In the genomic region with DNA sequence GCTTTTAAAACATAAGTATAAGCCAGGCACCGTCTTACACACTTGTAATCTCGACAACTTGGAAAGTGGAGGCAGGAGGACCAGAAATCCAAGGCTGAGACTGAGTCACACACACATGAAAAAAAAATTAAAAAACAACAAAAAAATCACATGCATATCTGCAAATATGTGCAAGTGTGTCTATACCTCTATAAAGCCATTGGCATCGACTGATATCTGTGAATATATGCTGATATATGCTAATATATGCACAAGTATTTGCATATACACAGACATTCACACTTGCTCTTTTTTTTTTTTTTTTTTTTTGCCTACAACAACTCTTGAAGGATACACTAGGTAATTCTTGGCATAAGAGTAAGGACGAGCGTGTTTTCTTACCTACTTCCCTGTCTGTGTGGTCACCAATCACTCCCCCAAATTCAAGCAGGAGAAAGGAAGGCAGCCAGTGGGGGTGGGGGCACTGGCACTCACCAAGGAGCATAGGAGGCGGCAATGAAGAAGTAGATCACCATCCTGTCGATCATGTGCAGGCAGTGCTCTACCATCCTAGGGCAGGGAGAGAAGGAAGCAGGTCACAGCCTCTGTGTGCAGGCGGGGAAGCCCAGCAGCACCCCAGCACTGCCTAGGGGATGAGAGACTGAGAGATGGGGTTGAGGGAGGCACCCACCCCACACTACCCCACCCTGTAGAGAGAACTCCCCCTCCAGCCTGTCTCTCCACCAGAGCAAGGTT, we compare ENCODE assay signal across 25 mouse cellular contexts. TPM values are rescaled to one million over a fixed set of nuclear protein-coding genes. Genes with fewer than 3 reads are reported as not detected.
DNase-seq lines count a peak whose midpoint lies in the region; ATAC-seq and TF ChIP-seq lines count a peak whose summit lies in the region.
"Had no signal": no experiment of that assay in that cellular context is flagged by ENCODE, and none has a peak within 500 bp of the region (broad histone marks: within the 10 kb centered on the region; RNA-seq: fewer than 3 reads in every experiment).

No protein-coding gene starts in this region.

- no peak for TF ChIP-seq CTCF in MEL (IDR thresholded peaks at IDR 0.05 in 2 of 3, conservative IDR thresholded peaks at IDR 0.05 in 1 of 3; ENCODE audit: control insufficient read depth in 1 of 3, insufficient read depth in 1 of 3, low read depth in 2 of 3, low read length in 3 of 3, poor library complexity in 1 of 3, severe bottlenecking in 1 of 3)

- TF ChIP-seq RAD21 in MEL (IDR thresholded peaks at IDR 0.05; ENCODE audit: low read depth, low read length), result no peak

- peak overlapping the region; percentile 56; the same call in 1 of the 2 replicates for H3K27ac ChIP-seq in forebrain, embryonic 12.5 days
- no peak overlapping the region for H3K27ac ChIP-seq in forebrain, embryonic 11.5 days (ENCODE audit: low read depth, low read length)
- no peak overlapping the region for H3K27ac ChIP-seq in hindbrain, embryonic 12.5 days
- no peak overlapping the region; the same call in 1 of the 2 replicates for H3K27ac ChIP-seq in hindbrain, embryonic 13.5 days
- no peak overlapping the region for H3K27ac ChIP-seq in MEL (ENCODE audit: control insufficient read depth, low read depth, low read length)
- peak overlapping the region; percentile 70 for H3K27ac ChIP-seq in forebrain, embryonic 15.5 days (replicated peaks)
- H3K27ac ChIP-seq: heart, embryonic 15.5 days; hindbrain, embryonic 10.5 days; hindbrain, embryonic 15.5 days had no signal

- H3K9ac ChIP-seq in forebrain, embryonic 12.5 days, result no peak overlapping the region
- no peak overlapping the region for H3K9ac ChIP-seq in forebrain, embryonic 11.5 days (ENCODE audit: low read length)
- H3K9ac ChIP-seq in hindbrain, embryonic 12.5 days, result peak overlapping the region; percentile 20; the same call in 1 of the 2 replicates
- H3K9ac ChIP-seq in hindbrain, embryonic 13.5 days, result no peak overlapping the region
- no peak overlapping the region for H3K9ac ChIP-seq in MEL (ENCODE audit: control insufficient read depth, low read depth, low read length, poor library complexity, severe bottlenecking)
- no peak overlapping the region for H3K9ac ChIP-seq in forebrain, embryonic 15.5 days (replicated peaks)
- H3K9ac ChIP-seq: heart, embryonic 12.5 days; heart, embryonic 15.5 days; hindbrain, embryonic 15.5 days had no signal

- no peaks in the 10 kb centered on the region for H3K27me3 ChIP-seq in forebrain, embryonic 12.5 days
- H3K27me3 ChIP-seq in forebrain, embryonic 11.5 days (ENCODE audit: control insufficient read depth, insufficient read depth, low read length), result no peaks in the 10 kb centered on the region
- H3K27me3 ChIP-seq in hindbrain, embryonic 12.5 days, result no peaks in the 10 kb centered on the region
- no peaks in the 10 kb centered on the region for H3K27me3 ChIP-seq in hindbrain, embryonic 13.5 days
- H3K27me3 ChIP-seq in MEL (ENCODE audit: control insufficient read depth in 1 of 2, insufficient read depth in 2 of 2, low read length in 2 of 2), result no peaks in the 10 kb centered on the region; a peak in 1 of 4 replicates
- H3K27me3 ChIP-seq in forebrain, embryonic 15.5 days, result no peaks in the 10 kb centered on the region
- H3K27me3 ChIP-seq: heart, embryonic 12.5 days; heart, embryonic 15.5 days; hindbrain, embryonic 15.5 days had no signal

- TF ChIP-seq EP300 in MEL (IDR thresholded peaks at IDR 0.05; ENCODE audit: low read depth in 1 of 2, low read length in 2 of 2), result no peak

- H3K4me1 ChIP-seq in forebrain, embryonic 12.5 days, result no peaks in the 10 kb centered on the region
- H3K4me1 ChIP-seq in forebrain, embryonic 11.5 days (replicated peaks; ENCODE audit: control insufficient read depth, insufficient read depth, low read length), result no peaks in the 10 kb centered on the region
- H3K4me1 ChIP-seq in hindbrain, embryonic 12.5 days, result 0 out of 2 replicates have a peak, but pooled peaks cover 3% of the 10 kb centered on the region
- no peaks in the 10 kb centered on the region for H3K4me1 ChIP-seq in hindbrain, embryonic 13.5 days (replicated peaks)
- peaks cover 0 to 7% of the 10 kb centered on the region in 2 experiments; a peak in 1 of 4 replicates for H3K4me1 ChIP-seq in MEL (ENCODE audit: control insufficient read depth in 1 of 2, insufficient read depth in 2 of 2, low read length in 2 of 2)
- H3K4me1 ChIP-seq in forebrain, embryonic 15.5 days, result peaks cover 11% of the 10 kb centered on the region
- H3K4me1 ChIP-seq: heart, embryonic 12.5 days; heart, embryonic 15.5 days; hindbrain, embryonic 10.5 days; hindbrain, embryonic 15.5 days had no signal

- WGBS in forebrain, embryonic 12.5 days, result 75% methylated on average over 8 of the region's 8 CpGs
- WGBS in forebrain, embryonic 11.5 days, result 80% methylated on average over 8 of the region's 8 CpGs
- 76% methylated on average over 8 of the region's 8 CpGs for WGBS in hindbrain, embryonic 12.5 days
- WGBS in hindbrain, embryonic 13.5 days, result 70% methylated on average over 8 of the region's 8 CpGs
- WGBS in forebrain, embryonic 15.5 days, result 46% methylated on average over 8 of the region's 8 CpGs

- peaks cover 11% of the 10 kb centered on the region; the same call in 1 of the 2 replicates for H3K9me3 ChIP-seq in forebrain, embryonic 12.5 days
- no peaks in the 10 kb centered on the region; the same call in 1 of the 2 replicates for H3K9me3 ChIP-seq in forebrain, embryonic 11.5 days (ENCODE audit: control insufficient read depth, low read length)
- H3K9me3 ChIP-seq in hindbrain, embryonic 12.5 days (replicated peaks), result 0 out of 2 replicates have a peak, but pooled peaks cover 4% of the 10 kb centered on the region
- H3K9me3 ChIP-seq in hindbrain, embryonic 13.5 days, result no peaks in the 10 kb centered on the region
- H3K9me3 ChIP-seq in MEL (replicated peaks; ENCODE audit: insufficient read depth, low read length), result no peaks in the 10 kb centered on the region
- H3K9me3 ChIP-seq in forebrain, embryonic 15.5 days, result no peaks in the 10 kb centered on the region
- H3K9me3 ChIP-seq: heart, embryonic 15.5 days; hindbrain, embryonic 15.5 days had no signal

- ATAC-seq in forebrain, embryonic 12.5 days (ENCODE audit: low FRiP score), result no peak
- no peak for ATAC-seq in forebrain, embryonic 11.5 days (replicated peaks; ENCODE audit: low FRiP score)
- no peak for ATAC-seq in hindbrain, embryonic 12.5 days (ENCODE audit: low FRiP score)
- no peak for ATAC-seq in hindbrain, embryonic 13.5 days (ENCODE audit: low FRiP score)
- ATAC-seq in forebrain, embryonic 15.5 days (replicated peaks), result peak; percentile 64
- ATAC-seq: intestine, postnatal 0 days had no signal

- H3K4me3 ChIP-seq in forebrain, embryonic 12.5 days (replicated peaks), result no peak overlapping the region
- H3K4me3 ChIP-seq in forebrain, embryonic 11.5 days (ENCODE audit: low read depth, low read length), result no peak overlapping the region
- no peak overlapping the region for H3K4me3 ChIP-seq in hindbrain, embryonic 12.5 days
- no peak overlapping the region for H3K4me3 ChIP-seq in hindbrain, embryonic 13.5 days
- no peak overlapping the region for H3K4me3 ChIP-seq in MEL (ENCODE audit: control insufficient read depth in 1 of 2, insufficient read depth in 1 of 2, low read depth in 2 of 2, low read length in 2 of 2)
- no peak overlapping the region for H3K4me3 ChIP-seq in forebrain, embryonic 15.5 days
- H3K4me3 ChIP-seq: heart, embryonic 12.5 days; heart, embryonic 15.5 days; hindbrain, embryonic 10.5 days; hindbrain, embryonic 15.5 days had no signal

- no peak overlapping the region for H3K4me2 ChIP-seq in forebrain, embryonic 12.5 days
- no peak overlapping the region for H3K4me2 ChIP-seq in forebrain, embryonic 11.5 days (ENCODE audit: low read depth, low read length, severe bottlenecking)
- no peak overlapping the region for H3K4me2 ChIP-seq in hindbrain, embryonic 12.5 days (replicated peaks)
- no peak overlapping the region for H3K4me2 ChIP-seq in hindbrain, embryonic 13.5 days
- no peak overlapping the region for H3K4me2 ChIP-seq in forebrain, embryonic 15.5 days (replicated peaks)
- H3K4me2 ChIP-seq: heart, embryonic 12.5 days; heart, embryonic 15.5 days; hindbrain, embryonic 15.5 days had no signal

- DNase-seq in forebrain, embryonic 11.5 days (ENCODE audit: low spot score), result no peak
- DNase-seq in MEL (ENCODE audit: low read depth, low spot score), result no peak
- DNase-seq in spleen, postnatal 10 days (ENCODE audit: low spot score in 2 of 2), result no peak
- DNase-seq in B cell, adult 2 months, result no peak
- DNase-seq: adrenal gland, adult 2 months; adrenal gland, postnatal 14 days; cerebellum, adult 11-12 months; cerebellum, adult 8-10 months; cerebellum, postnatal 14 days; gastrocnemius, postnatal 25 days; heart, adult 18-20 months; heart, postnatal 10 days; heart, postnatal 36 days; kidney, adult 2 months had no signal

- H3K36me3 ChIP-seq in forebrain, embryonic 12.5 days (replicated peaks), result no peaks in the 10 kb centered on the region; the same call in 1 of the 2 replicates
- H3K36me3 ChIP-seq in forebrain, embryonic 11.5 days (ENCODE audit: control insufficient read depth, insufficient read depth, low read length), result no peaks in the 10 kb centered on the region
- H3K36me3 ChIP-seq in hindbrain, embryonic 12.5 days, result no peaks in the 10 kb centered on the region
- H3K36me3 ChIP-seq in hindbrain, embryonic 13.5 days, result peaks cover 18% of the 10 kb centered on the region
- no peaks in the 10 kb centered on the region for H3K36me3 ChIP-seq in MEL (ENCODE audit: control insufficient read depth in 1 of 2, insufficient read depth in 2 of 2, low read length in 2 of 2)
- H3K36me3 ChIP-seq in forebrain, embryonic 15.5 days, result peaks cover 21% of the 10 kb centered on the region
- H3K36me3 ChIP-seq: G1E; heart, embryonic 12.5 days; heart, embryonic 15.5 days; hindbrain, embryonic 10.5 days; hindbrain, embryonic 15.5 days had no signal

- H3K79me2 ChIP-seq in MEL (ENCODE audit: control insufficient read depth, insufficient read depth, low read length, poor library complexity), result no peaks in the 10 kb centered on the region

- TF ChIP-seq POLR2A in MEL (IDR thresholded peaks at IDR 0.05; ENCODE audit: control insufficient read depth in 1 of 2, insufficient read depth in 1 of 2, low read depth in 1 of 2, low read length in 2 of 2, poor library complexity in 1 of 2), result no peak

RNA-seq across cellular contexts. Expression of a gene that starts 23.6 kb away (rescaled TPM):
- polyA plus RNA-seq in forebrain, embryonic 12.5 days (2016; fragmentation: Nextera tagmentation; extraction: Ambion mirVana), result 3.2 and 3.3 TPM in 2 replicates
- polyA plus RNA-seq in forebrain, embryonic 11.5 days (2014; fragmentation: Nextera tagmentation; extraction: Ambion mirVana), result 1.9 and 2.1 TPM in 2 replicates
- polyA plus RNA-seq in hindbrain, embryonic 12.5 days (2016; fragmentation: Nextera tagmentation; extraction: Ambion mirVana), result 7.5 and 8.5 TPM in 2 replicates
- 12.9 and 15.7 TPM in 2 replicates for polyA plus RNA-seq in hindbrain, embryonic 13.5 days (2015; fragmentation: Nextera tagmentation; extraction: Ambion mirVana)
- 0.26 and 0.27 TPM in 2 replicates for total RNA-seq in MEL (2012; rRNA removed)
- under 1 TPM in 1 of 2 experiments, not detected in 1; 0.07 TPM for polyA plus RNA-seq in MEL (2012; ENCODE audit: insufficient read depth in 1 of 2, insufficient read length in 2 of 2, low read depth in 1 of 2, low replicate concordance in 2 of 2, missing spikeins in 1 of 2)
- polyA plus RNA-seq in forebrain, embryonic 15.5 days (2015; fragmentation: Nextera tagmentation; extraction: Ambion mirVana), result 11.0 and 14.4 TPM in 2 replicates
- total RNA-seq: CH12.LX had no signal
- polyA plus RNA-seq: G1E had no signal

RNA-seq across cellular contexts. Expression of a gene that starts 34.1 kb away (rescaled TPM):
- 17.7 and 20.0 TPM in 2 replicates for polyA plus RNA-seq in forebrain, embryonic 12.5 days (2016; fragmentation: Nextera tagmentation; extraction: Ambion mirVana)
- polyA plus RNA-seq in forebrain, embryonic 11.5 days (2014; fragmentation: Nextera tagmentation; extraction: Ambion mirVana), result 6.6 and 7.3 TPM in 2 replicates
- polyA plus RNA-seq in hindbrain, embryonic 12.5 days (2016; fragmentation: Nextera tagmentation; extraction: Ambion mirVana), result 12.0 and 12.2 TPM in 2 replicates
- polyA plus RNA-seq in hindbrain, embryonic 13.5 days (2015; fragmentation: Nextera tagmentation; extraction: Ambion mirVana), result 34.1 and 34.8 TPM in 2 replicates
- not detected in 2 replicates for total RNA-seq in MEL (2012; rRNA removed)
- polyA plus RNA-seq in MEL (2012; ENCODE audit: insufficient read depth in 1 of 2, insufficient read length in 2 of 2, low read depth in 1 of 2, low replicate concordance in 2 of 2, missing spikeins in 1 of 2), result not detected
- polyA plus RNA-seq in forebrain, embryonic 15.5 days (2015; fragmentation: Nextera tagmentation; extraction: Ambion mirVana), result 76.8 and 79.9 TPM in 2 replicates
- total RNA-seq: CH12.LX; gastrocnemius, postnatal 25 days had no signal
- polyA plus RNA-seq: G1E had no signal

RNA-seq across cellular contexts. Expression of a gene that starts 44.6 kb away (rescaled TPM):
- 0.10 and 0.19 TPM in 2 replicates for polyA plus RNA-seq in forebrain, embryonic 12.5 days (2016; fragmentation: Nextera tagmentation; extraction: Ambion mirVana)
- 0.12 and 0.25 TPM in 2 replicates for polyA plus RNA-seq in forebrain, embryonic 11.5 days (2014; fragmentation: Nextera tagmentation; extraction: Ambion mirVana)
- polyA plus RNA-seq in hindbrain, embryonic 12.5 days (2016; fragmentation: Nextera tagmentation; extraction: Ambion mirVana), result 0.32 and 0.36 TPM in 2 replicates
- polyA plus RNA-seq in hindbrain, embryonic 13.5 days (2015; fragmentation: Nextera tagmentation; extraction: Ambion mirVana), result 0.23 and 0.31 TPM in 2 replicates
- not detected in 2 replicates for total RNA-seq in MEL (2012; rRNA removed)
- polyA plus RNA-seq in MEL (2012; ENCODE audit: insufficient read depth in 1 of 2, insufficient read length in 2 of 2, low read depth in 1 of 2, low replicate concordance in 2 of 2, missing spikeins in 1 of 2), result not detected
- 0.08 and 0.15 TPM in 2 replicates for polyA plus RNA-seq in forebrain, embryonic 15.5 days (2015; fragmentation: Nextera tagmentation; extraction: Ambion mirVana)
- total RNA-seq: CH12.LX had no signal
- polyA plus RNA-seq: adrenal gland, adult 2 months; G1E; intestine, postnatal 0 days; kidney, adult 2 months had no signal

RNA-seq across cellular contexts. Expression of a gene that starts 53.0 kb away (rescaled TPM):
- 59.7 and 60.4 TPM in 2 replicates for polyA plus RNA-seq in forebrain, embryonic 12.5 days (2016; fragmentation: Nextera tagmentation; extraction: Ambion mirVana)
- 61.2 and 62.0 TPM in 2 replicates for polyA plus RNA-seq in forebrain, embryonic 11.5 days (2014; fragmentation: Nextera tagmentation; extraction: Ambion mirVana)
- 63.8 and 64.8 TPM in 2 replicates for polyA plus RNA-seq in hindbrain, embryonic 12.5 days (2016; fragmentation: Nextera tagmentation; extraction: Ambion mirVana)
- polyA plus RNA-seq in hindbrain, embryonic 13.5 days (2015; fragmentation: Nextera tagmentation; extraction: Ambion mirVana), result 44.4 and 44.5 TPM in 2 replicates
- 38.6 and 39.0 TPM in 2 replicates for total RNA-seq in MEL (2012; rRNA removed)
- polyA plus RNA-seq in MEL (2012; ENCODE audit: insufficient read depth in 1 of 2, insufficient read length in 2 of 2, low read depth in 1 of 2, low replicate concordance in 2 of 2, missing spikeins in 1 of 2), result 10 to 100 TPM; 53.6 to 74.7 TPM
- polyA plus RNA-seq in forebrain, embryonic 15.5 days (2015; fragmentation: Nextera tagmentation; extraction: Ambion mirVana), result 48.8 and 51.0 TPM in 2 replicates

Comparison
In these comparisons a context has a peak if more than half of its experiments do, and no peak if none do; other contexts are left out.
1. H3K27ac ChIP-seq: peak in forebrain, embryonic 12.5 days (single experiment) and forebrain, embryonic 15.5 days (single experiment); none in forebrain, embryonic 11.5 days (single experiment), hindbrain, embryonic 12.5 days (single experiment), hindbrain, embryonic 13.5 days (single experiment) and MEL (single experiment).